Mouse (Mus musculus) adrenal gland, adult 18-20 months (tissue): ENCODE measurements at regions not wholly inside any gene's neighbourhood (a gene's known extent, or its start where the extent isn't known, plus 50 kb on each side); places are given as distances from the start of the nearest gene placed in this dataset.

Source experiments
- DNase-seq, 2 experiments: peaks; one replicate each; pipeline ENCODE4 v3.0.0; 2021 to 2022; ENCODE audit warnings: low spot score in 2 of 2

GRCm38 (mm10) chr2:74463407-74463806 is 115.8 kb downstream of the Lnpk start:
- DNase-seq: no peak

GRCm38 (mm10) chr2:74461211-74461844 is 117.9 kb downstream of the Lnpk start:
- DNase-seq: no peak

GRCm38 (mm10) chr2:74454431-74454830 is 124.8 kb downstream of the Lnpk start:
- no peak for DNase-seq

GRCm38 (mm10) chr2:74452679-74453078 is 126.6 kb downstream of the Lnpk start:
- DNase-seq: no peak

GRCm38 (mm10) chr2:74451578-74451977 is 127.7 kb downstream of the Lnpk start:
- no peak for DNase-seq

DNA sequence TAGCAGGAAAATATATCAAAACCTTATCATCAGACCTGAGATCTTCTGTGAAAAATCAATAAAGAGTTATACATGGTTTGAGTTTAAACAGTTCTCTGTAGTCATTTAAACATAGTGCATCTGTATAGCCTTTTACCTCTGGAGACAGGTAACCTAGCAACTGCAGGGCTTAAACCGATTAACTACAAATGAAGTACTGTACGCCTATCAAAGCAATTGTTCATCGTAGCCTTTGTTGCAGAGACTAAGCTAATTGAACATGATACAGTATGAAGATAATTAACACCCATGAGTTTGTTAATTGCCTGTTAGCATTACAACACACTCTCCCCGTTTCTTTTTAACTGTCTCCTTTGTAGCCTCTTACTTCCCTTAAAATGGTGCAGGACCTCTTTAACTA is 128.2 kb downstream of the Lnpk start:
- DNase-seq: no peak

- DNase-seq: no peak
These were observed 129.0 kb downstream of the Lnpk start for GRCm38 (mm10) chr2:74450064-74450765.

- no peak for DNase-seq
These were observed 143.9 kb downstream of the Lnpk start for GRCm38 (mm10) chr2:74435184-74435911.

DNA sequence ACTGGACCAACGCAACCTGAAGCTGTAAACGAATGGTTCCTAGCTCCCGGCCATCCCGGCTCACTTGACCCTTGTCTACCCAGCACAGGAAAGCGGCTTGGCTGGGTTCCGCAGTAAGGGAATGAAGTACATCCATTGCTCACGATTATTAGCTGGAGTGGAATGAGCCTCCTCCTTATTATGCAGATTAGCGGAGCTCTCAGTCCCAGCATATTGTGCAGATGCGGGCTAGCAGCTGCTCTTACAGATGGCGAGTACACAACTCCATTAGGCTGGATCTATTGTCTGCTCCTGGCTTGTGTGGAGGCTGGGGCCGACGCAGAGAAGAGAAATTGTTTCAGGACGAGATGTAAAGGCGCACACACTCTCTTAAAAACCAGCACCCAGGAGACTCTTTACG is 152.5 kb downstream of the Lnpk start:
- DNase-seq: no peak

DNA sequence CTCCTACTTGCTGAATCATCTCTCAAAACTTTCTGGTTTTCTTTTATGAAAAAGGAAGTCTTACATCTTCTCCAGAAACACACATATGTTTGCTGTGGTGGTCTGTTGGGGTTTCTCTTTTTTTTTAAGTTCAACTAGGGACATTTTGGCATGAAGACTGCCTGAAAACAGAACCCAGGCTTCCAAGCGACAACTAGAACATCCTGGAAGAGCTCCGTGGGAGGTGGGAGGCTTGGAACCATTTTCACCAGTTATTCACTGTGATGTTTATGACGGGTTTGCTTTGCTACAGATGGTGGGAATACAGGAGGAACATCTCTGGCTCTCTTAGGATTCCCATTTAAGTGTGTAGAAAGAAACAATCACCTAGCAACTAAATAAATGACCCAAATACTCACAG is 154.5 kb downstream of the Lnpk start:
- DNase-seq: no peak

- DNase-seq: no peak
These were observed 163.1 kb downstream of the Lnpk start for GRCm38 (mm10) chr2:74416097-74416496.

- DNase-seq: no peak
These were observed 164.5 kb downstream of the Lnpk start for GRCm38 (mm10) chr2:74414721-74415120.

GRCm38 (mm10) chr2:74409856-74410404 is 169.3 kb downstream of the Lnpk start:
- DNase-seq: no peak

DNA sequence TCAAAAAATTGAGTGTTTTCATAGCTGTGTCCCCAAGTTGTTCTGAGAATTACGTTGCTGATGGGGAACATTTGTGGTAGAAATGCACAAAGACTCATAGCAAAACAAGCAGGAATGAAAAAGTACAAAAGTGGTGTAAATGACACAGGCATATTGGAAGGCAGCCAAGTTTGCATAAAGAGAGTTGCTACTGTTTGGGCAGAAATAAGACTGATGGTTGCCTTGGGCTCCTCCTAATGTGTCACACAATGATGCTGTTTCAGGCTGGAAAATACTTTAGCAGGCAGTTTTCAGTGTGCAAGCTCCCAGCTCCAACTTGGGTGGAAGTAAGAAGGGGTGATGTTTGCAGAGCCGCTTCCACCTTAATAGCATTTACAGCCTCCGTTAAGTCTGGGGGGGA is 174.7 kb downstream of the Lnpk start:
- no peak for DNase-seq

GRCm38 (mm10) chr2:74391064-74391463 is 188.2 kb downstream of the Lnpk start:
- no peak for DNase-seq

DNA sequence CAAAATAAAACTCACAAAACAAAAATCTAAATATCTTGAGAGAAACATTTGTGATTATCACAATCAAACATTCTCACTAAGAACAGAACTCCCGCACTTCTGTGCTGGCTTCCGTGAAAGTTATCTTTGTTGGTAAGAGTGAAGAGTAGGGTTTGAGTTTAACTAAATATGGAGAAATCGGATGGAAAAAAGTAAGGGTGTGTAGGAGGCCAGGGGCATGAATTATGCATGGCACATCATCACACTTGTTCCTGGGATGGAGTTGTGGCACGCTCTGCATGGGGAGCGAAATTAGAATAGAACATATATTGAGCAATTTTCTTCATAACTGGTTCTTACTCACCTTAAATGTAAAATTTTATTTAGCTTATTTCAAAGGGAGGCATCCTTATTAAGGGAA is 191.2 kb downstream of the Lnpk start:
- DNase-seq: no peak

- DNase-seq: no peak
These were observed 194.3 kb downstream of the Lnpk start for GRCm38 (mm10) chr2:74384918-74385317.

DNA sequence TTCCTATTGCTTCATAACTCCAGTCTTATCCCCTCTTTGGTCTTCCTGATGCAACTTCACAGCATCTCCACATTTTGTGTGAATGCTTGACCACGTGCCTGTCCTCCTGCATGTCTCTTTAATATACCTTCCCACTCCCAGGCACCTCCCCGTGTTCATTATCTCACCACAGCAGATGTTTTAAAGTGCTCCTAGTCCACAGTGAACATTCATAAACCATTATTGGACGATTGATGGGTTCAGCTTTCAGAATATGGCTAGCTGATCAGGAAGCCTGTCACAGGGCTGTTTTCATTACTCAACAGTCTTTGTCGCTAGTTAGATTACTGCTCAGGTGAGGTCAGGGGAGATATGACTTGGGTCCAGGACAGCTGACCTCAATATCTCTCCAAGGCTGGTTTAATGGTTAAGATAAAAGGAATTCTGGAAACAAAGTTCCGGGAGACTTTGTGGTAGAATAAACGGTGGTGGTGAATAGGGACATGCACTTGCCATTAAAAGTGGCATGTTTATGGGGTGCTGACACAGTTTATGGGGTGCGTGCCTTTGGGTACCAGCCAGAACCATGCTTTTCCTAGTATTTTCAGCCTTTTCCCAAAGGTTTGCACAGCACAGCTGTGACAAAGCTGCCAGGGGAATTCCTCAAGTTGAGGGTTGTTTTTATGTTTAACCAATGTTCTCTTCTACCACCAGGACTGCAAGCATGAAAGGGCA is 198.5 kb downstream of the Lnpk start:
- DNase-seq: no peak

GRCm38 (mm10) chr2:74378709-74379108 is 200.5 kb downstream of the Lnpk start:
- DNase-seq: no peak

DNA sequence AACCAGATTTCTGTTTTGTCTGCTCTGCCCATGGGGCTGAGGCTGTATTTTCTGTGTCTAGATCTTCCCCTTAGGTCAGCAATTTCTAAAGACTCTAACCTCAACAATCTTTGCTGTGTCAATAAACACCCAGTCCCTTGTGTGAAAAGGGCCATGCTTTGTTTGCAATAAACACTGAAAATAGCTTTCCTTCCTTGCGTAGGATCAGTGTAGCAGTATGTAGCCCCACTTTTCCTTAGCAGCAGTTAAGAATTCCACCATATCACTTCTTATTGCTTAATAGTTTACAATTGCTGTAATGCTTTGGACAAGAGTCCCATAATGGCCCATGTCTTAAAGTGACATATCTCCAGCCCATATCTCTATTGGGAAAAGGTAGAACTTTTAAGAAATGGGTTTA is 205.3 kb downstream of the Lnpk start:
- DNase-seq: no peak

GRCm38 (mm10) chr2:74373056-74373455 is 206.2 kb downstream of the Lnpk start:
- DNase-seq: no peak
